Mouse (Mus musculus): ENCODE data around the gene Paox. TPM values are rescaled to one million over a fixed set of nuclear protein-coding genes. Genes with fewer than 3 reads are reported as not detected.

Gene Paox
- total and polyA plus RNA-seq, 3 experiments = 0.25 TPM; not detected in 2

GRCm38 (mm10) chr7:140080503-140081156, 35.0 kb upstream of the Paox start:
- no peaks in the 10 kb centered on the region for H3K9me3 ChIP-seq (replicated peaks; ENCODE audit: insufficient read depth, low read length)
- no peak overlapping the region for H3K9ac ChIP-seq (ENCODE audit: control insufficient read depth, low read depth, low read length, poor library complexity, severe bottlenecking)
- H3K79me2 ChIP-seq (ENCODE audit: control insufficient read depth, insufficient read depth, low read length, poor library complexity) = no peaks in the 10 kb centered on the region
- no peak for DNase-seq (ENCODE audit: low read depth, low spot score)
- H3K27me3 ChIP-seq (ENCODE audit: control insufficient read depth in 1 of 2, insufficient read depth in 2 of 2, low read length in 2 of 2) = no peaks in the 10 kb centered on the region
- no peak overlapping the region for H3K27ac ChIP-seq (ENCODE audit: control insufficient read depth, low read depth, low read length)
- H3K4me1 ChIP-seq (ENCODE audit: control insufficient read depth in 1 of 2, insufficient read depth in 2 of 2, low read length in 2 of 2) = peaks cover 0 to 7% of the 10 kb centered on the region in 2 experiments; a peak in 2 of 4 replicates
- no peak for TF ChIP-seq KAT2A (conservative IDR thresholded peaks at IDR 0.05; ENCODE audit: low read depth, low read length)
- no peak overlapping the region for H3K4me3 ChIP-seq (ENCODE audit: control insufficient read depth in 1 of 2, insufficient read depth in 1 of 2, low read depth in 2 of 2, low read length in 2 of 2)
- peaks cover 0 to 3% of the 10 kb centered on the region in 2 experiments; a peak in 2 of 4 replicates for H3K36me3 ChIP-seq (ENCODE audit: control insufficient read depth in 1 of 2, insufficient read depth in 2 of 2, low read length in 2 of 2)

- Histone ChIP-seq H3K79me2 (ENCODE audit: control insufficient read depth, insufficient read depth, low read length, poor library complexity) (no peaks in the 10 kb centered on the region), H3K27ac (ENCODE audit: control insufficient read depth, low read depth, low read length) (no peak overlapping the region), H3K36me3 (ENCODE audit: control insufficient read depth in 1 of 2, insufficient read depth in 2 of 2, low read length in 2 of 2) (peaks cover 0 to 3% of the 10 kb centered on the region in 2 experiments; a peak in 2 of 4 replicates), H3K27me3 (ENCODE audit: control insufficient read depth in 1 of 2, insufficient read depth in 2 of 2, low read length in 2 of 2) (0 out of 4 replicates have a peak, but pooled peaks cover 0 to 1% of the 10 kb centered on the region in 2 experiments), H3K4me3 (ENCODE audit: control insufficient read depth in 1 of 2, insufficient read depth in 1 of 2, low read depth in 2 of 2, low read length in 2 of 2) (no peak overlapping the region), H3K9ac (ENCODE audit: control insufficient read depth, low read depth, low read length, poor library complexity, severe bottlenecking) (no peak overlapping the region), H3K4me1 (ENCODE audit: control insufficient read depth in 1 of 2, insufficient read depth in 2 of 2, low read length in 2 of 2) (peaks cover 0 to 7% of the 10 kb centered on the region in 2 experiments; a peak in 2 of 4 replicates), H3K9me3 (replicated peaks; ENCODE audit: insufficient read depth, low read length) (no peaks in the 10 kb centered on the region)
- DNase-seq (ENCODE audit: low read depth, low spot score) = no peak
- TF ChIP-seq UBTF (IDR thresholded peaks at IDR 0.05; ENCODE audit: borderline replicate concordance, insufficient read depth, low read depth, low read length) (no peak), ZKSCAN1 (IDR thresholded peaks at IDR 0.05; ENCODE audit: low read depth, low read length) (no peak), MYB (IDR thresholded peaks at IDR 0.05; ENCODE audit: low read depth, low read length) (no peak), ELF1 (IDR thresholded peaks at IDR 0.05; ENCODE audit: low read depth, low read length) (no peak), MAFK (IDR thresholded peaks at IDR 0.05; ENCODE audit: borderline replicate concordance, low read depth, low read length) (no peak), CHD2 (IDR thresholded peaks at IDR 0.05; ENCODE audit: low read length) (no peak), GABPA (IDR thresholded peaks at IDR 0.05; ENCODE audit: low read depth, low read length) (no peak), TAL1 (IDR thresholded peaks at IDR 0.05; ENCODE audit: low read length) (no peak), RAD21 (IDR thresholded peaks at IDR 0.05; ENCODE audit: low read depth, low read length) (no peak), JUND (IDR thresholded peaks at IDR 0.05; ENCODE audit: low read depth, low read length) (no peak), EP300 (IDR thresholded peaks at IDR 0.05; ENCODE audit: low read depth in 1 of 2, low read length in 2 of 2) (no peak), MEF2A (IDR thresholded peaks at IDR 0.05; ENCODE audit: extremely low read depth, insufficient replicate concordance, low read depth, low read length, poor library complexity, severe bottlenecking) (no peak)
Observed at GRCm38 (mm10) chr7:140081408-140082241, 34.0 kb upstream of the Paox start.
